Mouse (Mus musculus) left cerebral cortex, postnatal 4 days (tissue): Measurements from ENCODE around the gene Ak5. TPM values are rescaled to one million over a fixed set of nuclear protein-coding genes. Genes with fewer than 3 reads are reported as not detected.
"Not testable (repeated sequence)": the region's sequence is repeated elsewhere in the genome, so short reads cannot be mapped to it uniquely, and the experiment has no call there.

Experiments used
- DNase-seq: peaks from one replicate; pipeline ENCODE4 v3.0.0-alpha.2; 2022
- intact Hi-C: fragments of 180-260 bp; cut with DNase I; formaldehyde crosslinking; loops from one replicate; pipeline ENCODE4 v1.15.1; 2025
- total RNA-seq, 2 experiments: library from RNA; stranded (reverse); gene quantifications; 2 replicates each; pipeline ENCODE4 v1.2.3; 2021

The Ak5 gene
- total RNA-seq, 2 experiments from 2014 or later: 37.3 to 47.7 TPM

DNA sequence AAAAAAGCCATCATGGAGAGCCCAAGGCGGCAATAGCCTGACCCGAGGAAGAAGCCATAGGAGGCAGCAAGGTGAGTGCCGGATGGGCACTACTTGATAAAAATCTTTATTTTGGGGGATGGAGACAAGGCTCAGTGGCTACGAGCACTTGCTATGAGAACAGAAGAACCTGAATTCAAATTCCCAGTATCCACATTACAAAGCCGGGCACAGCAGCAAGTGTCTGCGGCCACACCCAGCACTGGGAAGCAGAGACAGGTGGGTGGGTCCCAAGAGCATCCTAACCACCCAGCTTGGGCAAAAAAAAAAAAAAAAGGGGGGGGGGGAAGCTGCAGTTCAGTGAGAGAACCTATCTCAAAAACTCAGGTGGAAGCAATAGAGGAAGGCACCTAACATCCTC lies 187.8 kb downstream of the Ak5 start:
- DNase-seq: no peak
- intact Hi-C loops: no loop called here

DNA sequence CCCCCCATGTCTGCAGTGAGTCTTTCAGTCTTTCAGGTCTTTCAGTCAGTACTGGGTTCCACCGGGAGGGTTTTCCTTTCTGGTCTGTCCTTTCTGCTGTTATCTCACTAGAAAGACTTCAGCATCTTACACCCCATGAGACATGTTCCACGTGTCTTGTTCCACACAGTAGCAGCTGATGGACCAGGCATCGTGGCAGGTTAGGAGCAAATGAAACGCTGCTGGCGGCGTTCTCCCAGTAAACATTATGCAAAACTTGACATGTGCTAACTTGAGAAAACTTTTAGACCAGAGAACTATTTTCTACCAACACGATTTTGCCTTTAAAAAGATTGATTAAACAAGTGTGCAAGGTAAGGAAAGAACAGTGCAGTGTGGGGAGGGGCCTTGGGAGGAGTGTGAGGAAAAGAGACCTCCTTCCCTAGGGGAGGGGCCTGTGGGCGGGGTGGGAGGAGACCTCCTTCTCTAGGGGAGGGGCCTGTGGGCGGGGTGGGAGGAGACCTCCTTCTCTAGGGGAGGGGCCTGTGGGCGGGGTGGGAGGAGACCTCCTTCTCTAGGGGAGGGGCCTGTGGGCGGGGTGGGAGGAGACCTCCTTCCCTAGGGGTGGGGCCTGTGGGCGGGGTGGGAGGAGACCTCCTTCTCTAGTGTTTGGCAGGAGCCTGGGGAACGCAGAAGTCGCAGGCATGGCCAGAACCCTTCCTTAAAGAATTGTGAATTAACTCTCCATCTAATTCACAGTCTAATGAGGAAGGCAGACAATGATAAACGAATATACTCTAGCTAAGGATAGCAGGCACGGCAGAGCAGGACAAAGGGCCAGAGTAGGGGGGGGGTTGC lies 189.3 kb downstream of the Ak5 start:
- DNase-seq: peak; percentile 46
- intact Hi-C loops: no loop called here

DNA sequence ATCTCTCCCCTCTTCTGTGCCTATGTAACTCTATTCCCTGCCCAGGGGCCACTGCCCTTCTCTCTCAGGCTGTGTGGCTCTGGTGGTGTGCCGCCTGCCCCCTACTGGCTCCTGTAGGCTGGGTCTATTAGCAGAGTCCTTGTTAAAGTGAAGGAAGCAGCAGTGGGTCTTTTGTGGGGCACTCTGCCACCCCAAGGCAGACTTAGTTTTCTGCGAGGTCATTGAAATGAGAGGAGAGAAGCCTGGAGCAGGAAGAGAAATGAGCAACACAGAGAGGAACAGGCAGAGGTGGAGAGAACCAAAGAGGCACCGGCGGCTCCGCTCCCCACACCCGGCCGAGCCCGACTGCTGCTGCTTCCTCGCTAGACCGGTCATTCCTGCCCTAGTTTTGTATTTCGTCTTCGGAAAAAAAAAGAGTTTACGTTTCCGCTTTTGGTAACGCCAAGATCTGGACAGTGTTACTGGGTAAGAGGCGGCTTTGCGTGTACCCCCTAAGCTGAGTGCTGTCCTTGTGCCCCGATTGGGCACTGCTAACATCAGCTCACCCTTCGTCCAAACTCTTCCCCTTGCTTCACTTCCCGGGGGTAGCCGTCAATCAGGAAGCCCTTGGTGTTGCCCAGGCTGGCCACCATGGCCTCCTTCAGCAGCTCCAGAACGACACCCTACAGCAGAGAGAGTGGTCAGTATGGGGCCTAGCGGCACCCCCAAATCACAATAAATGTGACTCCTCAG lies 190.2 kb downstream of the Ak5 start:
- DNase-seq: peak; percentile 53
- intact Hi-C loops: no loop called here

DNA sequence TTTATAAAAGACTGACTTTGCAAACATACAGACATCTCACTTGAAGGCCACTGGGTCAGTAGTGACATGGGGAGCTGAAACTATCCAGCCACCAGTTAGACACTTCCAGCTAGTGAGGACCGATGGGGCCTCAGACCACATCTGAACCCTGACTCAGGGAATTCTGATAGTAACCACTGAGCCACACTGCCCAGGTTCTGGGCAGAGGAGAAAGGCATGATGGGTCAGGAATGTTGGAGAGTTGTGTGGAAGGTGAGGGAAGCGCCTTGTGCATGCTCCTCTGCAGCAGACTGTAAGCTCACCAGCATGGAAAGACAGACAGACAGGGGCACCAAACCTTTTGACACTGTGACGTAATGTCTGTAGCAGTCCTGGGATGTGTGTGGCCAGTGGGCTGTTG lies 192.3 kb downstream of the Ak5 start:
- DNase-seq: no peak
- intact Hi-C loops: no loop called here

DNA sequence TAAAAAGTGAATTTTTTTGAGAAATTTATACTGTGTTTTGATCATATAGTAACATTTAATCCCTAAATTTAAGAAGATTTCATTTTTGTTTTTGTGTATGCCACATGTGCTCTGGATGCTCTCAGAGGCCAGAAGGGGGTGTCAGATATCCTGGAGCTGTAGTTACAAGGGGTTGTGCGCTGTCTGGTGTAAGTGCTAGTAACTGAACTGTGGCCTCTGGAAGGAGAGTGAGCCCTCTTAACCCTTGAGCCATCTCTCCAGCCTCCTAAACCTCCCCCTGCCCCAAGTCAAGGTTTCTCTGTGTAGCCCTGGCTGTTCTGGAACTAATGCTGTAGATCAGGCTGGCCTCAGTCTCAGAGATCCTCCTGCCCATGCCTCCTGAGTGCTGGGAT lies 192.9 kb downstream of the Ak5 start:
- DNase-seq: no peak
- intact Hi-C loops: no loop called here

DNA sequence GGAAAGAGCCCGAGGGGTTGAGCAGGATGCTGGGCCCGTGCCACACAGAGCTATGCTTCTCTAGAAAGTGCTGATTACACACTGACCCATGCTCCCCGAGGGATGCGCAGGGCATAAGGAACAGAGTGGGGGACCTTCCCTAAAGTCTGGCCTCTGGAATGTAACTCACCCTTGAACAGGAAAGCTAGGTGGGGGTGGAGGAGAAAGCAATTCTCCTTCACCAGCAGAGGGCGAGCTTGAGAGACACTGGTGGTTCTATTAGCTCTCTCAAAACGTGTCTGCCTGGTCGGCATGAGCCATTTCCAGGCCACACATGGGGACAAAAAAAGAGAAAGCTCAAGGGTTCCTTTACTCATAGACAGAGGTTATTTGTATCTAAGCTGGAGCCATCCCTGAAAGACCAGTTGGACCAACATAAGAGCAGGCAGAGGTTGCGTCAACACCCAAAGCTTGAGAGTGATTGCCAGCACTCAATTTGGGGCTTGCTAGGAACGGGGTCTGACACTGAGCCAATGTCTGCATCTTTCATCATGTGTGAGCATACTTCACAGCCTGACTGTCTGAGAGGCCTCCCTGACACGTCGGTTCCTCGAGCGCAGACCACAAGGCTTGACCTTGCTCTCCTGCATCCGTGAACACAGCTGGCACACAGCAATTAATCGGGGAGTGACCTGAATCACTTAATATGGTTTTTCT lies 193.4 kb downstream of the Ak5 start:
- intact Hi-C loops: no loop called here
- peak; percentile 64 for DNase-seq

DNA sequence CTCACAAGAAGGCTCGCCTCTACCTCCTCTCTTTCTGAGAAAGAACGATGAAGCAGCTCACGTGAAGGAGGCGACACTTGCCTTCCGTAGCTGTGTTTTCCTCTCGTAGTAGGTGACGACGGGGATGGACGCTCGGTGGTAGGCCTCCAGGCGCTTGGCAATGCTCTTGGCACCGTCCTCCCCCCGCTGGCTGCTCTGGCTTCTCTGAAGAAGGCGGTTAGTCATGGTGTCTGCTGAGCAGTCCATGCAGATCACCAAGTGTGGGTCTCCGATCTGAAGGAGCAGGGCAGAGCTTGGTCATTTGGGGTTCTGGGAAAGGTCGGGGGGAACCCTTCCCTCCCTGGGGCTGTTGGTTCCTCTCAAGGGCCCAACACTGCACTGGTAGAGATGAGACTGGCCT lies 195.5 kb downstream of the Ak5 start:
- intact Hi-C loops: no loop called here
- DNase-seq: peak; percentile 33

DNA sequence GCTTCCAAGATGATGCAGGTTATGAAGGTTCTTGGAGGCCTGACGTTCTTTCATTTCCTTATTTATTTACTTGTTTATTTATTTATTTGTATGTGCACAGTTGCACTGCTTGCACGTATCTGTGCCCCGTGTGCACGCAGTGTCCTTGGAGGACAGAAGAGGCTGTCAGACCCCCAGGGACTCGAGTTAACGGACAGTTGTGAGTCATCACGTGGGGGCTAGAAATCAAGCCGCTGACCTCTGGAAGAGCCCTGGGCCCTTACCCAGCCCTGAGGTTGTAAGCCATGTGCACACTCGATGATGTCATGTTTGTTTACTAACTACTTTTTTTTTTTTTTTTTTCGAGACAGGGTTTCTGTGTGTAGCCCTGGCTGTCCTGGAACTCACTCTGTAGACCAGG lies 197.8 kb downstream of the Ak5 start:
- intact Hi-C loops: no loop called here
- DNase-seq: no peak

DNA sequence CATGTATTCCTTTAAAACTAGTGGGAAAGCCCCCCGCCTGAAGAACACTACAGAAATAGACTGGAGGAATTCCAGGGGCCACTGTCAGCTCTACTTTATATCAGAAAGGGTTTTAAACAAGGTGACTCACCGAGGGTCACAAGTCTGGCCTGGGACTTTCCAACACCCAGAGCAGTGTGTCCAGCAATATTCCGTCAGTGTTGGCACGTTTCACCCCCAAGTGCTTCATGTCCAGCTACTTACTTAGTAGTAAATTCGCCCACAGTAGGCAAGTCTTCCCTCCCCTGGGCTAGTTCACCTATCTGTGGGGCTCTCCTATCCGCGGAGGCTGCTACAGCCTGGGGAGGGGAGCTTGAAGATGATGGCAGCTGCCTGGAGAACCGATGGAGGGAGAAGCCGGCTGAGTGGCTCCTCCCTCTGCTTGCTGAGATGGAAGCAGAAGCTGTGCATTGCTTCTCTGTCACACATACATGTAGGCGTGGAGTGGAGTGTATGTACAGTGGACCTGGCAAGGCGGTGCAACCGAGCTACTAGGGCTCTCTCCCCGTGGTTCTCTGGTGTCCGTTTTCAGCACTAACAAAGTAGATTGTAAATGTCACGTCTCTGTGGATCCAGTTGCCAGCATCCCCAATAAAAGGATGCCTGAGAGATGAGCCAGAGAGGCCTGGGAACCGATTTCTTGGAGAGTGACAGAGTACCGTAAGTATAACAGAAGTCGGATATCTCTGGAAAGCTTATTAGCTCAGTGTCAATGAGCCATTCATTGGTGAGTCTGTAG lies 198.5 kb downstream of the Ak5 start:
- DNase-seq: no peak
- intact Hi-C loops: no loop called here

DNA sequence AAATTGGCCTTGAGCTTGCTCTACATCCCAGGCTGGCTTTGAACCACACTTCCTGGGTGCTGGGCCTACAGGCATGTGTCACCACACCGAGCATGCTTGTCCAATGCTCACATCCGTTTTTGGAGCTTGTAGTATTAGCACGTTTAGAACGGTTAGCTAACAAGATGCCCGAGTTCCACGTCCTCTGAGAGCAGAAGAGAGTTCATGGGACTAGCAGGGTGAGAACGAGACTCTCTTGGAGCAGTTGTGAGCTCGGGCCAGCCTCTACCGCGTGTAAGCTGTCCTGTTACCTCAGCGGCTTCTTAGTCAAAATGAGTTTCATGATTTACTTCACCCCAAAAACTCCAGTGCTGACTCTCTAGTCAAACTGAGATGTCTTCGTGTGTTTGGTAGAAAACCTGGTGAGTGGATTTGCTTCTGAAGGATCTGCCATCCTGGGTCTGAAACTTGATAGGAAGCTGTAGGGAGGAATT lies 199.6 kb downstream of the Ak5 start:
- no peak for DNase-seq
- intact Hi-C loops: no loop called here

DNA sequence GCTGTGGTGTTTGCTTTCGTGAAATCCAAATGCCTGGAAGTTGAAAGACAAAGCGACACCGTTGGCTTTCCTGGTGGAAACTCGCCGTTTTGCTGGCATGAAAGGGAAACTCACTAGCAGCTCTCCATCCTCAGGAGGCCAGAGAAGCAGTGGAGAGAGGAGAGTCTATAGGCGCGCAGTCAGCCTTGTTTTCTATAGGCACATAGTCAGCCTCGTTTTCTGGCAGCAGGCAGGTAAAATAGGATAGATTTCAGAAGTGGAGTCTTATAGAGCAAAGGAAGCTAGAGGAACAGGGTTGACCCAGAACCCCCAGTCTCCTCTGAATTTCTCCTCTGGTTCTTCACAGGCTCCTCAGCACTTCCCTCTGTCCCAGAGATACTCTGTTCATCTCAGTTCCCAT lies 200.1 kb downstream of the Ak5 start:
- no peak for DNase-seq
- intact Hi-C loops: no loop called here

DNA sequence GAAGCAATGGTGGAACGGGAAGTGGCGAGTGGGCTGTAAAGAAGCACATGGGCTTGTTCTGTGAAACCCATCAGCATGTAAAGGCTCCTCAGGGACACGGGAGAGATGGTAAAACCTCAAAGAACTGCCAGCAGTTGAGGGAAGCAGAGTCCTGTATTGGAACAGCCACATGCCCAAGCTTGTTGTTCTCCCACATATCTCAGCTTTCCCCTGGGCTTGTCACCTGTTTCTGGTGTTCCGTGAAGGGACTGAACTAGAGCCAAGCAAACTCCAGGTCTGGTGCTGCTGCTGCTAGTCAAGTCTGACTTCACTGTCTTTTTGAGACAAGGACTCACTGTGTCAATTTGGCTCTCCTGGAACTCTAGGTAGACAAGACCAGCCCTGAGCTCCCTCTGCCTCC lies 200.8 kb downstream of the Ak5 start:
- intact Hi-C loops: no loop called here
- DNase-seq: no peak

DNA sequence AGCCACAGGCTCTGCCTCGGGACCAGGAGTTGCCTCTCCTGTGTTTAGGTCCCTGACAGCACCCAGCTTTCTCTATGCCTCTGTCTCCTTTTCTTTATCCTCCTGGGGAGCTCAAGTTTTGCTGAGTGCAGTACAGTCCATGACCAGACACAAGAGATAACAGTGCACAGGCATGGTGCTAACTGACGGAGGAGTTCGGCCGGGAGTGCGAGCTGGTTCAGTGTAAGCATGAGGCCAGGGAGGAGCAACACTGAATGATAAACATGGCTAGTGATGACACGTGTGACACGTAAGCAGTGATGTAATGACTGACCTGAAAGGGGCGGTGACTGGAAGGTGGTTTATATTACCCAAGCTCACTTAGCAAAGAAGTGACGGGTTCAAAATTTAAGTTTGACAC lies 201.3 kb downstream of the Ak5 start:
- DNase-seq: no peak
- intact Hi-C loops: no loop called here

DNA sequence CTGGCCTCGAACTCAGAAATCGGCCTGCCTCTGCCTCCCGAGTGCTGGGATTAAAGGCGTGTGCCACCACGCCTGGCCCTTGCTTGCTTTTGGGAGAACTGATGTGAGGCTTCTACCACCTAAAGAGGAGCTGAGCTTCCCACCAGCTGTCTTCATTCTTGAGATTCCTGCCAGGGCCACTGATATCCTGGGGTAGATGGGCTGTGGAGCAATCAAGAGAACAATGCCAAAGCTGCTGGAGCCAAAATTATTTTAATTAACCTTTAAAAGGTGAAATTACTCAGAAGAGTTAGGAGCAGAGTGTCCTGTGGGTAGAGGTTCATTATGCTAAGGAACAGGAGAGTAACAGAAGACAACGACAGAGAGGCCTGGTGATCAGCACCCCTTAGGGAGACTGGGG lies 202.8 kb downstream of the Ak5 start:
- DNase-seq: no peak

DNA sequence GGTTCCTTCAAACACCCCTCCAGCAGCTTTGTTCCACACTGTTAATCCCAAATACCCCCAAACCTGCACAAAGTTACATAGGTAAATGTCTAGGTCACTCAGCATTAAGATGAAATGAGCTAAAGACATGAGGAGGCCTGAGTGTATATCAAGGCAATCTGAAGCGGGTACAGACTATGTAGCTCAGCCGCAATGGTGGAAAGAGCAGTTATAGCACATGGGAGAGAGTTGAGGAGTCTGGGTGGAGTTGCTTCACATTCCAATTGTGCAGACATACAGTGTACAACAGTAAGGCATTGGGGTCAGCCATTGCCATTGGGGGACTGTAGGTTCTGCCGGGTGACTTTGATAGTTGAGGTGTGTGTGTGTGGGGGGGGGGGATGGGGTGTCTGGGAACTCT lies 203.7 kb downstream of the Ak5 start:
- no peak for DNase-seq
- intact Hi-C loops: no loop called here

More for the DNA sequence above, 202.8 kb downstream of the Ak5 start:
- intact Hi-C loops: no loop called here

DNA sequence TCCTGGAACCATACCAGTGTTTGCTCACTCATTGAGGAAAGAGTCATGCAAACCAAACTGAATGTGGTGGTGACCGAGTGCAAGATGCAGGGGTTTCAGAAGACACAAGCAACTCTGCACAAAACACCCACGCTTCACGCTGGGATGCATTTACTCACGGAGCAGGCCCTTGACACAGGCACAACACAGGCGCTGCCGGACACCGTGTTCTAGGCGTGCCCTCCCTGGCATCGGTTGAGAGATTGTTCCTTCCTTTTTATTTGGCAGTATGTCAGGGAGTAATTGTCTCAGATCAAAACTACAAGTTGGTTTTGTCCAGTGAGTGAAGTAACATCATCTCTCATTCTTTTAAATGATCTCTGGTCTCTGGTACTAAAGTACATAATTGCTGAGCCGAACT lies 205.3 kb downstream of the Ak5 start:
- DNase-seq: no peak

DNA sequence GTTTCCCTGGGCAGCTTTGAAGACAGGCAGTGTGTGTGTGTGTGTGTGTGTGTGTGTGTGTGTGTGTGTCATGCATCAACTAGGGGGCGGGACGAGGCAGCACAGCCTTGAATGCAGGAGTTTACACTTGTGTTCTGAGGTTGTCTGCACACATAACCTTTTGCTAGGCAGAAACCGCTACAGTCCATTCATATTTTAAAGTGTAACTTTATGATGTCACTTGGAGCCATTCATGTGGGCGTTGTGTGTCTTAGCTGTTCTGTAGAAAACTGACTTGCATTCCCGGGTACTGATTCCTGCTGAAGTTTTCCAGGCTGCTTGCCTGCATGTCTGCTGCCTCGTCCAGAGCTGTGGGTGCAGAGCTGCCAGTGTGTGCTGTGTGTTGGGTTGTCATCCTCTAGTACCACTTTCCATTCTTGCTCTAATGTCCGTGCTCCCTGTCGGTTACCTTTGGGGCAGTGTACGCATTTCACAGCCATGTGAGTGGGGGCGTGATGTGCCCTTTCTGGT lies 206.1 kb downstream of the Ak5 start:
- no peak for DNase-seq
- intact Hi-C loops: no loop called here

More for the DNA sequence above, 205.3 kb downstream of the Ak5 start:
- intact Hi-C loops: no loop called here

DNA sequence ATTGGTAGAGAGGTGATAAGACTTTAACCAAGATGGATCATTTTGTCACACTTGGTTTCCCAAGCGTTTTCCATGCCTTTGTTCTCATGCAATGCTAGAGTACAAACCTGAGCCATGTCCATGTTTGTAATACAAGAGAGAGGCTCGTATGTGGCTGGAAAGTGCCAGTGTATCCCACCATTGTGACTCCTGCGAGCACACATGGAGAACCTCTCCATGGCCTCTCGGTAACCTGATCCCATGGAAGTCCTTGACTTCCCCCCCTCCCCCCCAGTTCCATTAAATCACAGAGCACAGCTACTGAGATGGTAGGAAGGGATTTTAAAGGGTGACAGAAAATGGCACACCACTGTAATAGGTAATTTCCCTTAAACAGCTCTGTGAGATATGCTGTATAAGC lies 207.4 kb downstream of the Ak5 start:
- intact Hi-C loops: no loop called here
- DNase-seq: no peak

DNA sequence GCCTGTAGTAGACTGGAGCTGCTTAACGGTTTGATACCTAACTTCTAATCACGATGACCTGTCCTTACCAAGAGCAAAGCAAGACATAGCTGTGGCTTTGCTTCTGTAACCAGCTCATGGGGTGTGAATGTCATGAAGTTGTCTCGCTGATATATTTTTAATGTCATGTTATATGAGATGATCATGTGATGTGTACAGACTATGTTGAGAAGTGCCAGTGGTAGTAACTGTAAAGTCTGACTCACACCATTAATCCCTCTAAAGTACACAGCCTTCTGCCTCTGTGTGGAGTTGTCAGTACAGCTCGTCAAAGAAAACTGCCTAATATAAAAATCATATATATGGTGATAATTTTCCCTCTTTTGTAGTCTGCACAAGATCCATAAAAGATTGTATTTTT lies 209.3 kb downstream of the Ak5 start:
- intact Hi-C loops, DNase-seq: not testable (repeated sequence)

DNA sequence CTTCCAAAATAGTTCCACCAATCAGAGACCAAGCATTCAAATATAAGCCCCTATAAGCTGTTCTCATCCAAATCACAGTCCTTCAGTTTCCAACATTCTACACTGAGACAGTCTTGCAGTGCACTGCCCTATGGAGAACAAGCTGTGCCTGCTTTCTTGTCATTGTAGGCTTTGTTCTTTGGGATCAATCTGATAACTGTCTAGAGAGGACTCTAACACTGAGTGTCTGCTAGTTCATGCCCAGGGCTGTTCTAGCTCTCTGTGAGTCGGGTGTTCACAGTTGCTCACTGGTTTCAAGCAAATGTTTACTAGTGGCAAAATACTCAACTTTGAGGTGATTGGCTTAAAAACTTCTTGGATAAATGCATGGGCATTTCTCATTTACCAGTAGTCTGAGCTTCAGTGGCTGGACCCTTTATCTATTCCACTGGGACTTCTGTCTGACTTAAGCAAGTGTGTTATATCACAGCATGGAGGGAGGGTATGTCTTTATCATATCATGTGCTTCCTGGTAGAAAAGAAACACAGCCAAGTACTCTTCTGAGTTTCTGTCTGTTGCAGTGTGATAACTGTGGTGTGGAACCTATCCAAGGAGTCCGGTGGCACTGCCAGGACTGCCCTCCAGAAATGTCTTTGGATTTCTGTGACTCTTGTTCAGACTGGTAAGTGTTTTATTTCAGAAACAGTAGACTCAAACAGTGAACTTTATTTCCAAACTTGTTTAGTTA lies 210.7 kb downstream of the Ak5 start:
- intact Hi-C loops: no loop called here
- DNase-seq: no peak
